Mouse (Mus musculus): Measurements from ENCODE around the gene Luc7l3. TPM values are rescaled to one million over a fixed set of nuclear protein-coding genes. Genes with fewer than 3 reads are reported as not detected.
A peak's percentile ranks its signal among the peaks of the same experiment; 100 is the strongest.

Luc7l3 gene
- polyA plus RNA-seq, 1 experiment = 21.3 TPM

DNA sequence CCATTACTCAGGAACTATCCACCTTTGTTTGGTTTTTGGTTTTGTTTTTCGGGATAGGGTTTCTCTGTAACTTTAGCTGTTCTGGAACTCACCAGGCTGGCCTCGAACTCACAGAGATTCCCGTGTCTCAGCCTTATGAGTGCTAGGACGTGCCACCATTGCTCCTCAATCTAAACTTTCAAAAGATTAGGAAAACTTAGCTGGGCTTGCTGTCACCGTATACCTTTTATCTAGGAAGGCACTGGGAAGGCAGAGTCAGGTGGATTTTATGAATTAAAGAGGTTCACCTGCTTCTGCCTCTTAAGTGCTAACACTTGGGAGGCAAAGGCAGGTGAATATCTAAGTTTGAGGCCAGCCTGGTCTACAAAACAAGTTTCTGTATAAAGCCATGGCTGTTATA is 848 bp upstream of the Luc7l3 start:
- Histone ChIP-seq H3K27me3 (ENCODE audit: control insufficient read depth, insufficient read depth, insufficient read length) (no peaks in the 10 kb centered on the region), H3K79me2 (ENCODE audit: control insufficient read depth, insufficient read depth) (peaks cover 41% of the 10 kb centered on the region), H3K36me3 (ENCODE audit: control insufficient read depth, insufficient read depth) (peaks cover 13% of the 10 kb centered on the region), H3K4me3 (ENCODE audit: insufficient read depth, poor library complexity, severe bottlenecking) (no peak overlapping the region), H3ac (ENCODE audit: control insufficient read depth, insufficient read length, low read depth) (no peak overlapping the region), H3K79me3 (ENCODE audit: low read depth) (peaks cover 38% of the 10 kb centered on the region)
- no peak for TF ChIP-seq USF1 (IDR thresholded peaks at IDR 0.05; ENCODE audit: low read depth)
- TF ChIP-seq MAX (IDR thresholded peaks at IDR 0.05) = no peak
- TF ChIP-seq MYOG (IDR thresholded peaks at IDR 0.05; ENCODE audit: control insufficient read depth, extremely low read depth, insufficient read length) = no peak
- TF ChIP-seq CTCF (IDR thresholded peaks at IDR 0.05; ENCODE audit: control insufficient read depth, insufficient read depth, insufficient read length) = no peak
- TF ChIP-seq CEBPB (IDR thresholded peaks at IDR 0.05; ENCODE audit: low read depth) = no peak
- TF ChIP-seq MYOD1 (IDR thresholded peaks at IDR 0.05; ENCODE audit: control insufficient read depth, insufficient read length, low read depth) = no peak
- TF ChIP-seq FOSL1 (IDR thresholded peaks at IDR 0.05; ENCODE audit: insufficient read depth, low read length, poor library complexity, severe bottlenecking) = no peak

GRCm38 (mm10) chr11:94320969-94321930 is 538 bp downstream of the Luc7l3 start:
- TF ChIP-seq CTCF (IDR thresholded peaks at IDR 0.05; ENCODE audit: control insufficient read depth, insufficient read depth, insufficient read length) (no peak), MAX (IDR thresholded peaks at IDR 0.05) (no peak), MYOG (IDR thresholded peaks at IDR 0.05; ENCODE audit: control insufficient read depth, extremely low read depth, insufficient read length) (no peak), CEBPB (IDR thresholded peaks at IDR 0.05; ENCODE audit: low read depth) (no peak), FOSL1 (IDR thresholded peaks at IDR 0.05; ENCODE audit: insufficient read depth, low read length, poor library complexity, severe bottlenecking) (no peak), USF1 (IDR thresholded peaks at IDR 0.05; ENCODE audit: low read depth) (no peak), MYOD1 (IDR thresholded peaks at IDR 0.05; ENCODE audit: control insufficient read depth, insufficient read length, low read depth) (no peak)

GRCm38 (mm10) chr11:94318056-94318455 is 3.7 kb downstream of the Luc7l3 start:
- Histone ChIP-seq H3ac (ENCODE audit: control insufficient read depth, insufficient read length, low read depth) (no peak overlapping the region), H3K27me3 (ENCODE audit: control insufficient read depth, insufficient read depth, insufficient read length) (no peaks in the 10 kb centered on the region), H3K36me3 (ENCODE audit: control insufficient read depth, insufficient read depth) (peaks cover 18% of the 10 kb centered on the region), H3K4me3 (ENCODE audit: insufficient read depth, poor library complexity, severe bottlenecking) (no peak overlapping the region), H3K79me2 (ENCODE audit: control insufficient read depth, insufficient read depth) (peaks cover 87% of the 10 kb centered on the region), H3K79me3 (ENCODE audit: low read depth) (peaks cover 84% of the 10 kb centered on the region)
- TF ChIP-seq CTCF (IDR thresholded peaks at IDR 0.05; ENCODE audit: control insufficient read depth, insufficient read depth, insufficient read length) = no peak
- no peak for TF ChIP-seq USF1 (IDR thresholded peaks at IDR 0.05; ENCODE audit: low read depth)
- no peak for TF ChIP-seq MYOG (IDR thresholded peaks at IDR 0.05; ENCODE audit: control insufficient read depth, extremely low read depth, insufficient read length)
- no peak for TF ChIP-seq FOSL1 (IDR thresholded peaks at IDR 0.05; ENCODE audit: insufficient read depth, low read length, poor library complexity, severe bottlenecking)
- no peak for TF ChIP-seq CEBPB (IDR thresholded peaks at IDR 0.05; ENCODE audit: low read depth)
- no peak for TF ChIP-seq MYOD1 (IDR thresholded peaks at IDR 0.05; ENCODE audit: control insufficient read depth, insufficient read length, low read depth)
- TF ChIP-seq MAX (IDR thresholded peaks at IDR 0.05) = no peak

More at GRCm38 (mm10) chr11:94320969-94321930, 538 bp downstream of the Luc7l3 start:
- Histone ChIP-seq H3K36me3 (ENCODE audit: control insufficient read depth, insufficient read depth) (peaks cover 13% of the 10 kb centered on the region), H3K79me2 (ENCODE audit: control insufficient read depth, insufficient read depth) (peaks cover 55% of the 10 kb centered on the region), H3K4me3 (ENCODE audit: insufficient read depth, poor library complexity, severe bottlenecking) (peak overlapping the region; percentile 96), H3ac (ENCODE audit: control insufficient read depth, insufficient read length, low read depth) (peak overlapping the region; percentile 98), H3K79me3 (ENCODE audit: low read depth) (peaks cover 52% of the 10 kb centered on the region), H3K27me3 (ENCODE audit: control insufficient read depth, insufficient read depth, insufficient read length) (no peaks in the 10 kb centered on the region)

GRCm38 (mm10) chr11:94317515-94317914 is 4.3 kb downstream of the Luc7l3 start:
- peaks cover 18% of the 10 kb centered on the region for H3K36me3 ChIP-seq (ENCODE audit: control insufficient read depth, insufficient read depth)
- H3K79me2 ChIP-seq (ENCODE audit: control insufficient read depth, insufficient read depth) = peaks cover 93% of the 10 kb centered on the region
- no peak for TF ChIP-seq MAX (IDR thresholded peaks at IDR 0.05)
- no peak for TF ChIP-seq CTCF (IDR thresholded peaks at IDR 0.05; ENCODE audit: control insufficient read depth, insufficient read depth, insufficient read length)
- TF ChIP-seq CEBPB (IDR thresholded peaks at IDR 0.05; ENCODE audit: low read depth) = no peak
- no peak for TF ChIP-seq MYOG (IDR thresholded peaks at IDR 0.05; ENCODE audit: control insufficient read depth, extremely low read depth, insufficient read length)
- no peak for TF ChIP-seq MYOD1 (IDR thresholded peaks at IDR 0.05; ENCODE audit: control insufficient read depth, insufficient read length, low read depth)
- no peak for TF ChIP-seq FOSL1 (IDR thresholded peaks at IDR 0.05; ENCODE audit: insufficient read depth, low read length, poor library complexity, severe bottlenecking)
- TF ChIP-seq USF1 (IDR thresholded peaks at IDR 0.05; ENCODE audit: low read depth) = no peak
- no peak overlapping the region for H3K4me3 ChIP-seq (ENCODE audit: insufficient read depth, poor library complexity, severe bottlenecking)
- H3K79me3 ChIP-seq (ENCODE audit: low read depth) = peaks cover 89% of the 10 kb centered on the region
- H3ac ChIP-seq (ENCODE audit: control insufficient read depth, insufficient read length, low read depth) = no peak overlapping the region
- no peaks in the 10 kb centered on the region for H3K27me3 ChIP-seq (ENCODE audit: control insufficient read depth, insufficient read depth, insufficient read length)

- Histone ChIP-seq H3K79me2 (ENCODE audit: control insufficient read depth, insufficient read depth) (peaks cover 98% of the 10 kb centered on the region), H3K36me3 (ENCODE audit: control insufficient read depth, insufficient read depth) (peaks cover 18% of the 10 kb centered on the region), H3K27me3 (ENCODE audit: control insufficient read depth, insufficient read depth, insufficient read length) (no peaks in the 10 kb centered on the region), H3K79me3 (ENCODE audit: low read depth) (peaks cover 94% of the 10 kb centered on the region), H3ac (ENCODE audit: control insufficient read depth, insufficient read length, low read depth) (no peak overlapping the region), H3K4me3 (ENCODE audit: insufficient read depth, poor library complexity, severe bottlenecking) (no peak overlapping the region)
- TF ChIP-seq MYOD1 (IDR thresholded peaks at IDR 0.05; ENCODE audit: control insufficient read depth, insufficient read length, low read depth) (no peak), MYOG (IDR thresholded peaks at IDR 0.05; ENCODE audit: control insufficient read depth, extremely low read depth, insufficient read length) (no peak), MAX (IDR thresholded peaks at IDR 0.05) (no peak), CTCF (IDR thresholded peaks at IDR 0.05; ENCODE audit: control insufficient read depth, insufficient read depth, insufficient read length) (no peak), FOSL1 (IDR thresholded peaks at IDR 0.05; ENCODE audit: insufficient read depth, low read length, poor library complexity, severe bottlenecking) (no peak), USF1 (IDR thresholded peaks at IDR 0.05; ENCODE audit: low read depth) (no peak), CEBPB (IDR thresholded peaks at IDR 0.05; ENCODE audit: low read depth) (no peak)
Observed at GRCm38 (mm10) chr11:94317014-94317413, 4.8 kb downstream of the Luc7l3 start.
